Mouse (Mus musculus): ENCODE data around the gene Rhbg. TPM values are rescaled to one million over a fixed set of nuclear protein-coding genes. Genes with fewer than 3 reads are reported as not detected.

Rhbg gene
- polyA plus RNA-seq, 1 experiment from 2014 or later = 6.7 TPM

- no peak overlapping the region for H3K27ac ChIP-seq
- peaks cover 85% of the 10 kb centered on the region for H3K27me3 ChIP-seq
- H3K4me2 ChIP-seq = no peak overlapping the region
- no peaks in the 10 kb centered on the region for H3K36me3 ChIP-seq
- no peak overlapping the region for H3K9ac ChIP-seq
- no peak overlapping the region for H3K4me3 ChIP-seq
- H3K9me3 ChIP-seq = no peaks in the 10 kb centered on the region
- 85% methylated on average over 10 of the region's 10 CpGs for WGBS
- no peak for ATAC-seq (ENCODE audit: insufficient number of reproducible peaks, insufficient read depth, low FRiP score, low TSS enrichment, low read depth)
- no peaks in the 10 kb centered on the region for H3K4me1 ChIP-seq
Measured at GRCm38 (mm10) chr3:88226101-88226845, 28.2 kb downstream of the Rhbg start.

DNA sequence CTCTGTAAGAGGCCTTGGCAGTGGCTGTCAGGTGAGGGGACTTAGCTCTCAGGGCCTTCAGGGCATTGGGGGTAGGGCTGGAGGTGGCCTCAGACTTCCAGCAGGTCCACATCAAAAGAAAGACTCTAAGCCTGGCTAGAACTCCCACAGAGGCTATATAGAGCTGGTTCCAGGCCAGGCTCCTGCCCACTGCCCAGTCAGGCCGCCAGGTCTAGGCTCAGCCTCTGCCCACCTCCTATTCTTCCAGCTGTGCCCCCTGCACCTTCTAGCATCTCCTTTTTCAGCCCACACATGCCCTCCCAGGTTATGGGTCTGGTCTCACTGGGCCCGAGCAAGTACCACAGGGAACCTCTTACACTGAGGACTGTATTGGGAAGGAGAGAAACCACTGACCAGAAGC is 29.6 kb downstream of the Rhbg start:
- Histone ChIP-seq H3K4me3 (no peak overlapping the region), H3K9ac (no peak overlapping the region), H3K9me3 (no peaks in the 10 kb centered on the region), H3K27ac (no peak overlapping the region), H3K36me3 (no peaks in the 10 kb centered on the region), H3K27me3 (peaks cover 85% of the 10 kb centered on the region), H3K4me1 (no peaks in the 10 kb centered on the region), H3K4me2 (no peak overlapping the region)
- ATAC-seq (ENCODE audit: insufficient number of reproducible peaks, insufficient read depth, low FRiP score, low TSS enrichment, low read depth) = no peak
- WGBS = 59% methylated on average over 2 of the region's 2 CpGs

DNA sequence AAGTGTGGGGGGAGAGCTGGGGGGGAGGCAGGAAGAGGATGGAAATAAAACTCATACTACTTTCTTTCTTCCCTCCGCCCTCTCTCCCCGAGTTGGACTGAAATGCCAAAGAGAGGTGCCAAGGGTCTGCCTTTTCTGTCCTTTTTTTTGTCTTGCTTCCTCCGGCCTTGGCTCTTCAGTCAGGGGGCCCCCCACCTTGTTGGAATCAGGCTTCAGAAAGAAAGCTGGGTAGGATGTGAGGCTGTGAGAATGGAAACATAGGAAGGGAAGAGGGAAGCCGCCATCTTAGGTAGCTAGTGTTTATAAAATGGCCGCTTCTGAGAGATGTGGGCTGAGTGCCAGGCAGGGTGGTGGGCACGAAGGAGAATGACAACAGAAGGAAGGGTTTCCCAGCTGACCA is 32.1 kb downstream of the Rhbg start:
- Histone ChIP-seq H3K9me3 (no peaks in the 10 kb centered on the region), H3K9ac (no peak overlapping the region), H3K36me3 (no peaks in the 10 kb centered on the region), H3K4me1 (no peaks in the 10 kb centered on the region), H3K4me3 (no peak overlapping the region), H3K4me2 (no peak overlapping the region), H3K27ac (no peak overlapping the region), H3K27me3 (peaks cover 88% of the 10 kb centered on the region)
- ATAC-seq (ENCODE audit: insufficient number of reproducible peaks, insufficient read depth, low FRiP score, low TSS enrichment, low read depth) = no peak
- 81% methylated on average over 6 of the region's 6 CpGs for WGBS

GRCm38 (mm10) chr3:88221519-88222390 is 32.8 kb downstream of the Rhbg start:
- H3K27ac ChIP-seq = no peak overlapping the region
- no peaks in the 10 kb centered on the region for H3K4me1 ChIP-seq
- no peaks in the 10 kb centered on the region for H3K36me3 ChIP-seq
- H3K9ac ChIP-seq = no peak overlapping the region
- ATAC-seq (ENCODE audit: insufficient number of reproducible peaks, insufficient read depth, low FRiP score, low TSS enrichment, low read depth) = no peak
- no peaks in the 10 kb centered on the region for H3K9me3 ChIP-seq
- no peak overlapping the region for H3K4me2 ChIP-seq
- H3K4me3 ChIP-seq = no peak overlapping the region
- H3K27me3 ChIP-seq = peaks cover 95% of the 10 kb centered on the region
- WGBS = 51% methylated on average over 12 of the region's 12 CpGs

DNA sequence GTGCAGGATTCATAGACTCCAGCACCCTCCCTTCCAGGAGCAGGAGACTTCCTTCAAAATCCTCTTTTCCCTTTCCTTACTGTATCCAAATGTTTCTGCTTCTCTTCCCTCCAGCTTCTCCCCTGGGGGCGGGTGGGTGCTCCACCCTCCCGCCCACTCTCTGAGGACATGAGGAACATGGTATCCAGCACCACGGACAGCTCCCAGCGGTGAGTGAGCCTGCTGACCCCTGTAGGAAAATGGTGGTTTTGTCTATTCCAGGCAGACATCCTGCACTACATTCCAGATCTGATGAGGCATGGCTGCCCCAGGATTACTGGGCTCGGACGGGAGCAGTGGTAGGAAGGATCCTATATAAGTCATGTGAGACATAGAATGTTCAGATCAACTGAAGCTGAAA is 33.7 kb downstream of the Rhbg start:
- H3K27me3 ChIP-seq = peaks cover 99% of the 10 kb centered on the region
- no peak overlapping the region for H3K4me2 ChIP-seq
- WGBS = 1% methylated on average over 6 of the region's 6 CpGs
- H3K9me3 ChIP-seq = no peaks in the 10 kb centered on the region
- no peak overlapping the region for H3K27ac ChIP-seq
- H3K36me3 ChIP-seq = no peaks in the 10 kb centered on the region
- 0 out of 2 replicates have a peak, but pooled peaks cover 2% of the 10 kb centered on the region for H3K4me1 ChIP-seq
- ATAC-seq (ENCODE audit: insufficient number of reproducible peaks, insufficient read depth, low FRiP score, low TSS enrichment, low read depth) = no peak
- H3K9ac ChIP-seq = no peak overlapping the region
- no peak overlapping the region for H3K4me3 ChIP-seq

GRCm38 (mm10) chr3:88219940-88220339 is 34.6 kb downstream of the Rhbg start:
- no peak overlapping the region for H3K27ac ChIP-seq
- 7% methylated on average over 9 of the region's 9 CpGs for WGBS
- no peak overlapping the region for H3K4me3 ChIP-seq
- no peak overlapping the region for H3K9ac ChIP-seq
- no peaks in the 10 kb centered on the region for H3K36me3 ChIP-seq
- H3K4me2 ChIP-seq = no peak overlapping the region
- H3K27me3 ChIP-seq = peaks cover 99% of the 10 kb centered on the region
- H3K4me1 ChIP-seq = peaks cover 11% of the 10 kb centered on the region
- no peaks in the 10 kb centered on the region for H3K9me3 ChIP-seq
- ATAC-seq (ENCODE audit: insufficient number of reproducible peaks, insufficient read depth, low FRiP score, low TSS enrichment, low read depth) = no peak

DNA sequence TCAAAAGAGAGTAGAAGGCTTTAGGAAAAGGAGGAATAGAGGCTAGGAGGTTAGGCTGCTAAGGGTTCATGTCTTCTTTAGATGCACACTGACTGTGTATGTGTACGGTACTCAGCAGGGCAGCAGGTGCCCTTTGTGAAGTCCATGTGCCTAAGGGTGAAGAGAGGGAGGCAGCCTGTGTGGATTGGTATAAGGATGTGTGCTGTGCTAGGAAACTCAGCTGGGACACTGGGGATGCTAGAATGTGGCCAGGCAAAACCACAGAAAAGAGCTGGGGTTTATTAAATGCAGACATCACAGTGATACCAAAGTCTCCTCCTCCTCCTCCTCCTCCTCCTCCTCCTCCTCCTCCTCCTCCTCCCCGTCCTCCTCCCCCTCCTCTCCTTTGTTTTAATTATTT is 36.8 kb downstream of the Rhbg start:
- Histone ChIP-seq H3K27ac (no peak overlapping the region), H3K4me2 (no peak overlapping the region), H3K36me3 (no peaks in the 10 kb centered on the region), H3K4me1 (peaks cover 19% of the 10 kb centered on the region), H3K27me3 (peaks cover 100% of the 10 kb centered on the region), H3K9ac (no peak overlapping the region), H3K4me3 (no peak overlapping the region), H3K9me3 (no peaks in the 10 kb centered on the region)
- 20% methylated on average over 2 of the region's 2 CpGs for WGBS
- ATAC-seq (ENCODE audit: insufficient number of reproducible peaks, insufficient read depth, low FRiP score, low TSS enrichment, low read depth) = no peak

GRCm38 (mm10) chr3:88216534-88217326 is 37.8 kb downstream of the Rhbg start:
- H3K36me3 ChIP-seq = no peaks in the 10 kb centered on the region
- H3K4me3 ChIP-seq = no peak overlapping the region
- H3K4me1 ChIP-seq = peaks cover 19% of the 10 kb centered on the region
- WGBS = 8% methylated on average over 7 of the region's 7 CpGs
- ATAC-seq (ENCODE audit: insufficient number of reproducible peaks, insufficient read depth, low FRiP score, low TSS enrichment, low read depth) = no peak
- no peak overlapping the region for H3K27ac ChIP-seq
- H3K9me3 ChIP-seq = no peaks in the 10 kb centered on the region
- no peak overlapping the region for H3K9ac ChIP-seq
- H3K27me3 ChIP-seq = peaks cover 100% of the 10 kb centered on the region
- no peak overlapping the region for H3K4me2 ChIP-seq

- no peak for ATAC-seq (ENCODE audit: insufficient number of reproducible peaks, insufficient read depth, low FRiP score, low TSS enrichment, low read depth)
- Histone ChIP-seq H3K4me1 (peaks cover 19% of the 10 kb centered on the region), H3K4me2 (0 out of 2 replicates have a peak overlapping the region, but pooled peaks have one; percentile 41), H3K9ac (no peak overlapping the region), H3K27me3 (peaks cover 100% of the 10 kb centered on the region), H3K9me3 (no peaks in the 10 kb centered on the region), H3K4me3 (peak overlapping the region; percentile 25; the same call in 1 of the 2 replicates), H3K27ac (no peak overlapping the region), H3K36me3 (no peaks in the 10 kb centered on the region)
- WGBS = 2% methylated on average over 6 of the region's 6 CpGs
Measured at GRCm38 (mm10) chr3:88216116-88216515, 38.4 kb downstream of the Rhbg start.

GRCm38 (mm10) chr3:88215553-88216004 is 38.9 kb downstream of the Rhbg start:
- under 1% methylated on average over 23 of the region's 23 CpGs for WGBS
- H3K9ac ChIP-seq = 0 out of 2 replicates have a peak overlapping the region, but pooled peaks have one; percentile 32

GRCm38 (mm10) chr3:88214971-88215552 is 39.4 kb downstream of the Rhbg start:
- no peaks in the 10 kb centered on the region for H3K36me3 ChIP-seq
- peaks cover 100% of the 10 kb centered on the region for H3K27me3 ChIP-seq
- peak overlapping the region; percentile 41 for H3K4me2 ChIP-seq
- no peaks in the 10 kb centered on the region for H3K9me3 ChIP-seq
- under 1% methylated on average over 48 of the region's 48 CpGs for WGBS
- ATAC-seq (ENCODE audit: insufficient number of reproducible peaks, insufficient read depth, low FRiP score, low TSS enrichment, low read depth) = 0 out of 2 replicates have a peak, but pooled peaks have one; percentile 26
- H3K9ac ChIP-seq = 0 out of 2 replicates have a peak overlapping the region, but pooled peaks have one; percentile 32
- peaks cover 19% of the 10 kb centered on the region for H3K4me1 ChIP-seq
- no peak overlapping the region for H3K27ac ChIP-seq
- peak overlapping the region; percentile 25 for H3K4me3 ChIP-seq

More at GRCm38 (mm10) chr3:88215553-88216004, 38.9 kb downstream of the Rhbg start:
- Histone ChIP-seq H3K27me3 (peaks cover 100% of the 10 kb centered on the region), H3K36me3 (no peaks in the 10 kb centered on the region), H3K27ac (no peak overlapping the region), H3K9me3 (no peaks in the 10 kb centered on the region), H3K4me2 (peak overlapping the region; percentile 41), H3K4me3 (peak overlapping the region; percentile 25), H3K4me1 (peaks cover 19% of the 10 kb centered on the region)
- ATAC-seq (ENCODE audit: insufficient number of reproducible peaks, insufficient read depth, low FRiP score, low TSS enrichment, low read depth) = no peak

All from embryonic facial prominence, embryonic 13.5 days (tissue).